Mouse (Mus musculus): Measurements from ENCODE around the gene Slc25a13. TPM values are rescaled to one million over a fixed set of nuclear protein-coding genes. Genes with fewer than 3 reads are reported as not detected.

Gene Slc25a13
- total and polyA plus RNA-seq, 3 experiments = not detected

- Histone ChIP-seq H3K4me1 (ENCODE audit: control insufficient read depth in 1 of 2, insufficient read depth in 2 of 2) (no peaks in the 10 kb centered on the region), H3K4me2 (ENCODE audit: insufficient read depth, low read depth, poor library complexity, severe bottlenecking) (no peak overlapping the region), H3K9me3 (replicated peaks; ENCODE audit: low read length) (no peaks in the 10 kb centered on the region), H3K79me2 (replicated peaks; ENCODE audit: control insufficient read depth, extremely low read depth, insufficient read depth, poor library complexity, severe bottlenecking) (no peaks in the 10 kb centered on the region), H3K4me3 (replicated peaks in 1 of 3; ENCODE audit: low read depth in 2 of 3, low read length in 2 of 3, poor library complexity in 1 of 3) (no peak overlapping the region), H3K27me3 (replicated peaks) (no peaks in the 10 kb centered on the region), H3K9ac (ENCODE audit: insufficient read depth, low read depth) (no peak overlapping the region), H3K36me3 (replicated peaks in 1 of 2; ENCODE audit: control insufficient read depth in 1 of 2, insufficient read depth in 1 of 2, low read length in 1 of 2) (no peaks in the 10 kb centered on the region), H3K27ac (ENCODE audit: insufficient read depth, low read depth) (no peak overlapping the region)
- in situ Hi-C loops (cut with MboI; ENCODE audit: low pct_ligation_motif_present, low pct_unique_long_range_greater_than_20kb, low sequenced_read_pairs) (loop anchor here (25.0 kb wide), 1 partner anchor 784 kb away; the partner anchor contains the start of gene Dlx5), dilution Hi-C loops (cut with MboI; ENCODE audit: extremely low pct_ligation_motif_present, extremely low pct_unique_long_range_greater_than_20kb, low sequenced_read_pairs) (no loop called here)
- TF ChIP-seq CTCF (conservative IDR thresholded peaks at IDR 0.05 in 1 of 2, IDR thresholded peaks at IDR 0.05 in 1 of 2; ENCODE audit: low read depth in 2 of 2, low read length in 2 of 2) (no peak), MYC (IDR thresholded peaks at IDR 0.05; ENCODE audit: low read depth, low read length) (no peak), MAX (IDR thresholded peaks at IDR 0.05; ENCODE audit: low read length) (no peak), EP300 (IDR thresholded peaks at IDR 0.05; ENCODE audit: low read length) (no peak), TBP (conservative IDR thresholded peaks at IDR 0.05; ENCODE audit: low read depth, low read length) (no peak), MXI1 (IDR thresholded peaks at IDR 0.05; ENCODE audit: low read depth, low read length) (no peak), USF1 (IDR thresholded peaks at IDR 0.05; ENCODE audit: low read depth, low read length) (no peak), IRF4 (IDR thresholded peaks at IDR 0.05; ENCODE audit: low read depth, low read length) (no peak), RAD21 (IDR thresholded peaks at IDR 0.05; ENCODE audit: low read depth, low read length) (no peak), MAZ (IDR thresholded peaks at IDR 0.05; ENCODE audit: low read depth, low read length) (no peak), NELFE (IDR thresholded peaks at IDR 0.05; ENCODE audit: low read depth, low read length) (no peak), SIN3A (IDR thresholded peaks at IDR 0.05; ENCODE audit: low read length) (no peak), CHD1 (IDR thresholded peaks at IDR 0.05; ENCODE audit: low read depth, low read length) (no peak), USF2 (conservative IDR thresholded peaks at IDR 0.05; ENCODE audit: low read depth, low read length) (no peak)
- no peak for DNase-seq (ENCODE audit: extremely low read depth)
Measured at GRCm38 (mm10) chr6:6103469-6103868, 113.5 kb downstream of the Slc25a13 start.

- H3K4me2 ChIP-seq (ENCODE audit: insufficient read depth, low read depth, poor library complexity, severe bottlenecking) = no peak overlapping the region
- in situ Hi-C loops (cut with MboI; ENCODE audit: low pct_ligation_motif_present, low pct_unique_long_range_greater_than_20kb, low sequenced_read_pairs) = loop anchor here (25.0 kb wide), 1 partner anchor 786 kb away; the partner anchor contains the start of gene Dlx5
- no peak for DNase-seq (ENCODE audit: extremely low read depth)
- dilution Hi-C loops (cut with MboI; ENCODE audit: extremely low pct_ligation_motif_present, extremely low pct_unique_long_range_greater_than_20kb, low sequenced_read_pairs) = no loop called here
- no peak for TF ChIP-seq ZKSCAN1 (IDR thresholded peaks at IDR 0.05; ENCODE audit: borderline replicate concordance, low read depth, low read length)
- TF ChIP-seq USF1 (IDR thresholded peaks at IDR 0.05; ENCODE audit: low read depth, low read length) = no peak
- TF ChIP-seq SMC3 (IDR thresholded peaks at IDR 0.05; ENCODE audit: low read depth, low read length) = no peak
- no peak for TF ChIP-seq E2F4 (IDR thresholded peaks at IDR 0.05; ENCODE audit: insufficient replicate concordance, low read depth, low read length)
- TF ChIP-seq RAD21 (IDR thresholded peaks at IDR 0.05; ENCODE audit: low read depth, low read length) = no peak
- no peak for TF ChIP-seq ELF1 (IDR thresholded peaks at IDR 0.05; ENCODE audit: low read depth, low read length)
- TF ChIP-seq KAT2A (IDR thresholded peaks at IDR 0.05; ENCODE audit: insufficient replicate concordance, low read length) = no peak
- no peak for TF ChIP-seq CTCF (conservative IDR thresholded peaks at IDR 0.05 in 1 of 2, IDR thresholded peaks at IDR 0.05 in 1 of 2; ENCODE audit: low read depth in 2 of 2, low read length in 2 of 2)
- TF ChIP-seq RCOR1 (conservative IDR thresholded peaks at IDR 0.05; ENCODE audit: low read depth, low read length) = no peak
- TF ChIP-seq POLR2AphosphoS2 (IDR thresholded peaks at IDR 0.05; ENCODE audit: low read depth, low read length) = no peak
- no peak for TF ChIP-seq ZNF384 (IDR thresholded peaks at IDR 0.05; ENCODE audit: low read depth, low read length)
- no peak for TF ChIP-seq ETS1 (conservative IDR thresholded peaks at IDR 0.05; ENCODE audit: low read depth, low read length)
- TF ChIP-seq MAFK (IDR thresholded peaks at IDR 0.05; ENCODE audit: insufficient replicate concordance, low read length) = no peak
- no peak for TF ChIP-seq NRF1 (IDR thresholded peaks at IDR 0.05; ENCODE audit: low read depth, low read length)
- no peak for TF ChIP-seq SIN3A (IDR thresholded peaks at IDR 0.05; ENCODE audit: low read length)
- no peak overlapping the region for H3K4me3 ChIP-seq (replicated peaks in 1 of 3; ENCODE audit: low read depth in 2 of 3, low read length in 2 of 3, poor library complexity in 1 of 3)
- H3K79me2 ChIP-seq (replicated peaks; ENCODE audit: control insufficient read depth, extremely low read depth, insufficient read depth, poor library complexity, severe bottlenecking) = no peaks in the 10 kb centered on the region
- H3K27ac ChIP-seq (ENCODE audit: insufficient read depth, low read depth) = no peak overlapping the region
- H3K9me3 ChIP-seq (replicated peaks; ENCODE audit: low read length) = no peaks in the 10 kb centered on the region
- H3K36me3 ChIP-seq (replicated peaks in 1 of 2; ENCODE audit: control insufficient read depth in 1 of 2, insufficient read depth in 1 of 2, low read length in 1 of 2) = no peaks in the 10 kb centered on the region
- H3K4me1 ChIP-seq (ENCODE audit: control insufficient read depth in 1 of 2, insufficient read depth in 2 of 2) = no peaks in the 10 kb centered on the region
- no peak overlapping the region for H3K9ac ChIP-seq (ENCODE audit: insufficient read depth, low read depth)
- H3K27me3 ChIP-seq (replicated peaks) = no peaks in the 10 kb centered on the region
Measured at GRCm38 (mm10) chr6:6101605-6102004, 115.4 kb downstream of the Slc25a13 start.
